Mouse (Mus musculus): ENCODE data around the gene Ripor1.

Ripor1 gene

DNA sequence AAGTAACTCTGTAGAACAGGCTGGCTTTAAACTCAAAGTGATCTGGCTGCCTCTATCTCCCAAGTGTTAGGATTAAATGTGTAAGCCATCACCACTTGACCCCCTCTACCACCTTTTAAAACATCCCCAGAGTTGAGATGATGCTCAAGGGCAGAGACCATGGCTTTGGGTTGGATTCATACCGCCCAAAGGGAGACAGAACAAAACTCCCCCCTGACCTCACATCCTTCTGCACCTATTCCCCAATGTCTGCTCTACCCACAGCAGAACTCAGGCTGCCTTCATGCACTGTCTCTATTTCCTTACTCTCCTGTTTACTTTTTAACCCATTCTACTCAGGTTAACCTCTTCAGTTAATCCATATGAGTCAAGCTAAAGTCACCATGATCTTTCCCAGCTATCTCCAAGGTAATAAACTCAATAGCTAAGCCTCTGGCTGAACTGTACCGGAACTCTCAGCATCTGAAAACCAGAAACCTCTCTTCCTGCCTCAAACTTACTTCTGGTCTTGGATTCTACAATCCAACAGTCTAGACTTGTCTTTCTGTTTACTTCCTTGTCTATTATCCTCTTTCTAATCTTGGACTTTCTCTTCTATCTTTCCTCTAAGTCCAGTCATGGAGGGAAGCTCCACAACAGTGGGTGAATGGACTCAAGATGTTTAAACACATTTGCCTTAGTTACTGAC lies 29.9 kb downstream of the Ripor1 start:
- DNase-seq, result no peak

DNA sequence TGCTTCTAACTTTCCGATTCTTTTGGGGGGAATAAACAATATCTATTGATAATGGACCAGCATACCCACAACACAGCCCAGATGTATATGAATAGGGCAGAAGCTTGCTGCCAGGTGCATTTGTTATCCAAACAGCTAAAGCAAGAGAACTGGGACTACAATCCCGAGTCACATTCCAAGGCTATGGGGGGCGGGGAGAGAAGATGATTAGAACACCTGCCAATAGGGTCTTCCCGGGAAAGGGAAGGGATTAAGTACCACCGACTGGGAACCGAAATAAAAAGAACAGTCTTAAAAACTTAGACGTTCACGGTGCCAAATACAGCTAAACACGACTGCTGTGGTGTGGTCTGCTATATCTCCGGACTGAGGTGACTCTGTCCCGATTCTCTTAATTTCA lies 30.4 kb downstream of the Ripor1 start:
- no peak for DNase-seq

DNA sequence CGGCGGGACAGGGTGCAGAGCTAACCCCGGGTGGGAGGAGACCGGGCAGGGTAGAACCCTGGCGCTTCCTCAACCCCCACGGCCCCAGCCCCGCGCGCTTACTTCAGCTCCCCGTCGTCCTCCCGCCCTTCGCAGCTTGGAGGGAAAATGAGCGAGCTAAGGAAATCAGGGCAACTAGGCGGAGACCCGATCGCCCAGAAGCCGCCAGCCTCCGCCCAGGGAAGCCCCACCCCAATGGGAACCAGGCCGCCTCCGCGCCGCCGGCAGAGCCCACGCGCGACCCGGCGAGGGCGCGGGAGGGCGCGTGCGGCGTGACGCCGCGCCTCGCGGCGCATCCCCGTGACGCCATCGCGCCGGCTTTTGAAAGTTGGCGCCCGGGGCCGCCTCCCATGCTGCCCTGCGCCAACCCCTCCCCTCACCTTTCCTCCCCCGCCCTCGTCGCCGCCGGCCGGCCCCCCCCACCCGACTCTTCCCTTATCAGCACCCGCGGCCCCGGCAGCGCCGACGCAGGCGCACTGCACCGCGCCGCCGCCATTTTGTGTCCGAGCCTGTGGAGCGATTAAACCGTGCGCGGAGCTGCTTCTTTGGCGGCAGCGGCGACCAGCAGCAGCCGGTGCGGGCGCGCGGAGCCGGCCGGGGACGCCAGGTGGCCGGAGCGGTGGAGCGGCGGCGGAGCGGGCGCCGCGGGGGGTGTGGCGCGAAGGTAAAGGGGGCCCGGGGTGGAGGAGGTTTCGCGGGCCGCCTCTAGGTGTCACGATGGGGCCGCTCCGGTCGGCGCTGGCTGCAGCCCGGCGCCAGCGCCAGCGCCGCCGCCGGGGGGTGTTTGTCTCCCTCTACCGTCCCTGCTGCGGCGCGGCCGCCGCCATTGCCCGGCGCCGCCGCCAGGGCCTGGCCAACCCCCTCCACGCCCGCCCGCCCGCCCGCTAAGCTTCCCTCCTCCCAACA lies 31.2 kb downstream of the Ripor1 start, which contains the start of gene Ctcf:
Ctcf (plus strand) TSS at position 551 of the 945 bp plus-strand sequence.
- DNase-seq, result peak; percentile 92

DNA sequence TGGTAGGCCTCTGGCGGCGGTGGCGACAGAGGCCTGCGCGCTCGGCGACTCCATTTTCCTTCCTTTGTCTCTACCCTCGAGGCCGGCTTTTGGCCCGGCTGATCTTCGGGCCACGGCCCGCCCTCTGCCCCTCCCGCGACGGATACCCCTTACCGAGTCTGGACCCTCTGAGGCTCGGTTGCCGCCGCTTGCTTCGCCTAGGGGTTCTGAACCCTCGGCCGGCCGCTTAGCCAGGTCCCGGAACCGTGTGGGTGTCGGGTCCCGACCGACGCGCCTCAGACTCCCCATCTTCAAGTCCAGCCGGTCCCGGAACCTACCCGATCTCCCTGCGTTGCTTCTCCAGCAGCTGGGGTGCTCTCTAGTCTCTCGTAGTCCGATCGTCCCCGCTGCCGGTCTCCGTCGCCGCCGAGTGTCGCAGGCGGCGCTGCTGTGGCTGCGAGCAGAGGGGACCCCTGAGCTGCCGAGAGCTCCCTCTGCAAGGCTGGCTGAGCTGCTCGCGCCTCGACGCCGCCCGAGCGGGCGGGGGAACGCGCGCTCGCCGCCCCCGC lies 32.0 kb downstream of the Ripor1 start, which contains the start of gene Agrp:
Agrp (minus strand) TSS at position 431 of the 548 bp plus-strand sequence.
- peak; percentile 72 for DNase-seq

DNA sequence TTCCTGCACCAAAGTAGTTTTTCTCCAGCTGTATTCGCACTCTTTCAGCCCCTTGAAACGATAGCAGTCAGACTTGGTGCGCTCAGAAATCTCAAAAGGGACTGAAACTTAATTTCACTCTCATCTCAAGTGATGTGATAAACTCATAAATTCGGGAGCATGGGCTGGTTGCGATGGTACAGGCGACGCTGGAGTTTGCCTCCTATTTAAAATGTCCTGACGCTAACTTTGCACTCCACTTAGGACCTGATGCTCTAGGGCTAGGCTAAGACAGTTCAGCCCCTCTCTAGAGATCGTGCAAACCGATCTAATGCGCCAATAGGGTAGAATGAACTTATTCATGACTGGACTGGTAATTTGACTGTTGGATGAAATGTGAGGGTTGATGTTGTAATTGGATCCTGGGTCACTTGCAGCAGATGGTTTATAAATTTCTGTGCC lies 32.6 kb downstream of the Ripor1 start:
- DNase-seq, result no peak

DNA sequence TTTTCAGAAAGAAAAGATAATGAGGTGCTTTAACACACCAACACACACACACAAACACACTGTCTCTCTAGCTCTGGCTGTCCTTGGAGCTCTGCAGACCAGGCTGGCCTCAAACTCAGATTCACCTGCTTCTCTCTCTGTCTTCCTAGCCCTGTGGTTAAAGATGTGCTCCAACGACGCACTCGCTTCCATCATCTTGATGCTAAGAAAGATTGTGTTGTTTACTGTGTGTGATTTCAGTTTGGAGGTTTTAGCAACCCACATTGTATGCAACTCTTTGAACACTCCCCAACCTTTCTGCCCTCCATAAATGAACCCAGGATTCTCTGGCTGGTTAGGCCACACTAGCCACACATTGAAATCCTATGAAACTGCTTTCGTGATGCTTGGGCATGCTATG lies 33.5 kb downstream of the Ripor1 start:
- no peak for DNase-seq

DNA sequence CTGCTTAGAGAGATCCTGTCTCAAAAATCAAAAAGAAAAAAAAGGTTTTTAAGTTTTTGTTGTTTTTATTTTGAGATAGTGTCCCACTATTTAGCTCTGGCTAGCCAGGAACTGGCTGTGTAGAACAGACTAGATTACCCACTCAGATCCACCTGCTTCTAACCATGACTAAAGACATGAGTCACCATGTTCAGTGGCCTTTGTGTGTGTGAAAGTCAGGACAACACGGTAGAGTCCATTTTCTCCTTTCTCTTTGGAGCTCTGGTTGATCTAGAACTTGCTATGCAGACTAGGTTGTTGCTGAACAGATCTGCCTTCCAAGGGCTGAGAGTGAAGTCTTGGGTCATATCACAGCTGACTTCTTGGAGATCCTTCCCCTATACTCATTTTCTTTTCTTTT lies 34.8 kb downstream of the Ripor1 start:
- DNase-seq, result no peak

DNA sequence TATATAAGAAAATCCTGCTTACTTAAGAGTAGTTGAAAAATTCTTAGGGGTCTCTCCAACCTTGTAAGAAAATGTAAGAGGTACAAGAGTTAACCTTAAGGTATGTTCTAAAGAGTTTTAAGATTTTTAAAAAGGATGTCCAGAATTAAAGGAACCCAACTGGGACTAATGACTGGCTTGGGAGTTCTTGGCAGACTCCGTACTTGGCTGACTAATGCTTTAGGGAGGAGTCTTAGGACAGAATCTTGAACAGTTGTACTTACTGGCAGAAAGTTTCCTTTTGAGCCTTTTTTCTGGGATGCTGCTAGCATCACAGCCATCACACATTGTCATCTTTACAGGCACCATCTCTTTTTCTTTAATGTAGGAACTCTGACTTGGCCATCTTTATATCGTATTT lies 35.5 kb downstream of the Ripor1 start:
- DNase-seq, result no peak

DNA sequence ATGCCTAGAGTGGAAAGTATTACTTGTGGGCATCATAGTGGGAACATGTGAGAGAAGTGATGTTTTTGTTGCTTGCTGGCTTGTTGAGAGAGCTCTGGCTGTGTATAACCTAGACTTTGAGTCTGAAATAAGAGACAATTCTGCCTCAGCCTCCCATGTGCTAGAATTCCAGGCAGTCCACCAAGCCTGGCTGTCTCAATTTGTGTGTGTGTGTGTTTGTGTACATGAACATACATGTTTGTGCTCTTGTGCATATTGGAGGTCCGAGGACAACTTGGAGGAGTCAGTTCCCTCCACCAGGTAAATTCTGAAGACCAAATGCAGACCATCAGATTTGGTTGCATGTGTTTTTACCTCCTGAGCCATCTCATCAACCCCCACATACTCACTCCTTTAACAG lies 40.1 kb downstream of the Ripor1 start:
- DNase-seq, result no peak

DNA sequence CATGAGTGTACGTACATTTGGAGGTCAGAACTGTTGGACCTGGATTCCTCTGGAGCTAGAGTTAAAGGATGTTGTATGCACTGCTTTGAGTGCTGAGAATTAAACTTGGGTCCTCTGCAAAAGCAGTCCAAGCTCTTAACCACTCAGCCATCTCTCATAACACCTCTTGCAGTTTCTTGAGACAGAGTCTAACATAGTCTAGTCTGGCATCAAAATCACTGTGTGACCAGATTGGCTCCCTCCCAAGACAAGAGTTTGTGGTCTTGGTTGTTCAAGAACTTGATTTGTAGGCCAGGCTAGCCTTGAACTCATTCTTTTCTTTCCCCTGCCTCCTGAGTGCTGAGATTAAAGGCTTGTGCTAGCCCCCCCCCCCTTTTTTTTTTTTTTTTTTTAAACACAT lies 43.9 kb downstream of the Ripor1 start:
- DNase-seq, result no peak

DNA sequence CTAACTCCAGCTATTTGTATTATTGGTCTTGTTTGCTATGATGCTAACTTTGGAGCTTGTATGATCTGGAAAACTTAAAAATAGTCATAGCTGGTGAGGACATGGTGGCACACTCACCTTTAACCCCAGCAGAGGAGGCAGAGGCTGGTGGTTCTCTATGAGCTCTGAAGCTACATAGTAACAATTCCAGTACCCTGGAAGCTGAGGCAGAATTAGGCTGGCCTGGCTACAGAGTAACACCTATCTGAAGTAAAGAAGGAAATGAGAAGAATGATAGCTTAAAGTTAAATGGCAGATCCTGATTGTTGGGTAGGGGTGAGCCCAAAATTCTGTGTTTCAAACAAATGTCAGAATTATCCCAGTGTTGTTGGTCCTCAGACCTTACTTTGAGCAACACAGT lies 52.6 kb downstream of the Ripor1 start:
- no peak for DNase-seq

DNA sequence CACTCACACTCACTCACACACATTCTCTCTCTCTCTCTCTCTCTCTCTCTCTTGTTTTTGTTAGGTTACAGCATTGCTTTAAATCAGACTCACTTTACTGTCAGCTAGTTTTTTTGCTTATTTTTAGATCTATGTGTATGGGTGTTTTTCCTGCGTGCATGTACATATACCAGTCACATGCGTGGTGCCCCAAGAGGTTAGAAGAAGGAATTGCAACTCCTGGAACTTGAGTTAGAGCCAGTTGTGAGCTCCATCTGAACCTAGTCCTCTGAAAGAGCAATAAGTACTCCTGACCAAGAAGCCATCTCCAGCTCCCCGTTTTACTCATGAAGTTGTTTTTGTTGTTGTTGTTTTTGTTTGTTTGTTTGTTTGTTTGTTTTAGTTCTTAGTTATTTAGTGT lies 56.1 kb downstream of the Ripor1 start:
- no peak for DNase-seq
